12 mouse cellular contexts compared by ENCODE assay signal in the genomic region with DNA sequence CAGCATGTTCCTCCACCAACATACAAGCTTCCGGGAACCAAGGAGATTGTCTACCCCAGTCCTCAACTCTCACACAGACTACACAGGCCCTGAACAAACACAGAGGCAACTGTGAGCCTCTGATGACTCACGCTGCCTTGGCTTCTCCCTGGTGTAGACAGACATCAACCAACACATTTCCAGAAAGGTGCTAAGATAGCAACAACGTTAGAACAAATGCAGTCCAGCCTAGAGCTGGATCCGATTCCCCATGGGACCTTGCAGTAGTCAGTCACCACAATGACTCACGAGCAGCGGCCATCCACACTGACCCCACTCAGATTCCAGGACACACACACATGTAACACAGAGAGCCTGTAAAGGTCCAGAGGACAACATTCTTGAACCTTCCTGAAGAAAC. TPM values are rescaled to one million over a fixed set of nuclear protein-coding genes. Genes with fewer than 3 reads are reported as not detected.
A peak's percentile ranks its signal among the peaks of the same experiment; 100 is the strongest.
DNase-seq lines count a peak whose midpoint lies in the region; ATAC-seq and TF ChIP-seq lines count a peak whose summit lies in the region.
"Had no signal": no experiment of that assay in that cellular context is flagged by ENCODE, and none has a peak within 500 bp of the region (broad histone marks: within the 10 kb centered on the region; RNA-seq: fewer than 3 reads in every experiment).

No protein-coding gene starts in this region.

- no peaks in the 10 kb centered on the region for H3K9me3 ChIP-seq in lung, postnatal 0 days (ENCODE audit: low read length)
- no peaks in the 10 kb centered on the region for H3K9me3 ChIP-seq in heart, postnatal 0 days (replicated peaks; ENCODE audit: control insufficient read depth, low read length)
- H3K9me3 ChIP-seq in stomach, embryonic 15.5 days: no peaks in the 10 kb centered on the region
- H3K9me3 ChIP-seq: liver, embryonic 12.5 days had no signal

- peak; percentile 72 for ATAC-seq in lung, postnatal 0 days
- ATAC-seq in heart, postnatal 0 days (ENCODE audit: insufficient read depth, low read depth): peak; percentile 85
- peak; percentile 64 for ATAC-seq in stomach, embryonic 15.5 days (ENCODE audit: insufficient read depth, low FRiP score, low read depth)
- ATAC-seq: forebrain, embryonic 14.5 days; hindbrain, embryonic 16.5 days; liver, embryonic 12.5 days had no signal

- H3K27me3 ChIP-seq in lung, postnatal 0 days (replicated peaks; ENCODE audit: insufficient read depth, low read length): no peaks in the 10 kb centered on the region
- H3K27me3 ChIP-seq in heart, postnatal 0 days (ENCODE audit: control insufficient read depth, insufficient read depth, low read length): no peaks in the 10 kb centered on the region
- no peaks in the 10 kb centered on the region for H3K27me3 ChIP-seq in stomach, embryonic 15.5 days (replicated peaks)

- intact Hi-C loops in gastrocnemius, adult 2 months (cut with DNase I): no loop called here

- 48% methylated on average over 6 of the region's 6 CpGs for WGBS in lung, postnatal 0 days
- WGBS in lung, adult 2 months: 61% methylated on average over 6 of the region's 6 CpGs
- 13% methylated on average over 6 of the region's 6 CpGs for WGBS in heart, postnatal 0 days
- 66% methylated on average over 6 of the region's 6 CpGs for WGBS in stomach, embryonic 15.5 days

- no peak overlapping the region for H3K4me3 ChIP-seq in lung, postnatal 0 days (ENCODE audit: low read depth, low read length)
- no peak overlapping the region for H3K4me3 ChIP-seq in lung, adult 2 months (replicated peaks; ENCODE audit: extremely low read depth, low read depth, low read length)
- no peak overlapping the region for H3K4me3 ChIP-seq in heart, postnatal 0 days (ENCODE audit: low read depth, low read length)
- H3K4me3 ChIP-seq in stomach, embryonic 15.5 days (replicated peaks): no peak overlapping the region
- H3K4me3 ChIP-seq in gastrocnemius, adult 2 months: no peak overlapping the region
- H3K4me3 ChIP-seq: liver, embryonic 12.5 days had no signal

- no peaks in the 10 kb centered on the region for H3K36me3 ChIP-seq in lung, postnatal 0 days (ENCODE audit: insufficient read depth, low read length)
- no peaks in the 10 kb centered on the region for H3K36me3 ChIP-seq in heart, postnatal 0 days (replicated peaks; ENCODE audit: control insufficient read depth, insufficient read depth, low read length)
- no peaks in the 10 kb centered on the region for H3K36me3 ChIP-seq in stomach, embryonic 15.5 days
- H3K36me3 ChIP-seq: liver, embryonic 12.5 days had no signal

- no peak overlapping the region for H3K27ac ChIP-seq in lung, postnatal 0 days (ENCODE audit: low read length)
- peak overlapping the region; percentile 85 for H3K27ac ChIP-seq in heart, postnatal 0 days (ENCODE audit: low read depth)
- H3K27ac ChIP-seq in stomach, embryonic 15.5 days: 0 out of 2 replicates have a peak overlapping the region, but pooled peaks have one; percentile 5
- no peak overlapping the region for H3K27ac ChIP-seq in gastrocnemius, adult 2 months
- H3K27ac ChIP-seq: liver, embryonic 12.5 days had no signal

- DNase-seq in lung, postnatal 0 days (ENCODE audit: low spot score): peak; percentile 39
- no peak for DNase-seq in lung, adult 2 months
- DNase-seq in heart, adult 11 months: peak; percentile 95
- peak; percentile 83 for DNase-seq in heart, postnatal 0 days (ENCODE audit: low spot score)
- no peak for DNase-seq in spleen, postnatal 10 days (ENCODE audit: low spot score in 2 of 2)
- DNase-seq in gastrocnemius, adult 2 months: no peak
- DNase-seq: layer of hippocampus, adult 9-11 months; thymus, postnatal 14 days had no signal

- TF ChIP-seq EP300 in lung, postnatal 0 days (IDR thresholded peaks at IDR 0.05): no peak
- TF ChIP-seq EP300 in heart, postnatal 0 days (IDR thresholded peaks at IDR 0.05; ENCODE audit: low read depth): peak; percentile 54; the same call in 1 of the 2 replicates

- TF ChIP-seq CTCF in lung, postnatal 0 days (IDR thresholded peaks at IDR 0.05): no peak
- TF ChIP-seq CTCF in lung, adult 2 months (IDR thresholded peaks at IDR 0.05; ENCODE audit: insufficient read depth, low read length): no peak
- TF ChIP-seq CTCF in heart, postnatal 0 days (IDR thresholded peaks at IDR 0.05; ENCODE audit: low read depth): no peak
- no peak for TF ChIP-seq CTCF in gastrocnemius, adult 2 months (IDR thresholded peaks at IDR 0.05)

- no peak overlapping the region for H3K9ac ChIP-seq in lung, postnatal 0 days (replicated peaks; ENCODE audit: low read depth)
- H3K9ac ChIP-seq in heart, postnatal 0 days (replicated peaks; ENCODE audit: low read depth, low read length): 0 out of 2 replicates have a peak overlapping the region, but pooled peaks have one; percentile 1
- H3K9ac ChIP-seq in stomach, embryonic 15.5 days: no peak overlapping the region
- H3K9ac ChIP-seq: liver, embryonic 12.5 days had no signal

- peaks cover 11% of the 10 kb centered on the region; the same call in 1 of the 2 replicates for H3K4me1 ChIP-seq in lung, postnatal 0 days (ENCODE audit: insufficient read depth, low read depth, low read length)
- H3K4me1 ChIP-seq in lung, adult 2 months (ENCODE audit: control insufficient read depth, insufficient read depth, low read length): peaks cover 2% of the 10 kb centered on the region; the same call in 1 of the 2 replicates
- H3K4me1 ChIP-seq in heart, postnatal 0 days (ENCODE audit: control insufficient read depth, insufficient read depth): peaks cover 64% of the 10 kb centered on the region
- peaks cover 13% of the 10 kb centered on the region; the same call in 1 of the 2 replicates for H3K4me1 ChIP-seq in stomach, embryonic 15.5 days

- H3K4me2 ChIP-seq in lung, postnatal 0 days (replicated peaks; ENCODE audit: low read depth, low read length): no peak overlapping the region
- peak overlapping the region; percentile 27 for H3K4me2 ChIP-seq in heart, postnatal 0 days (ENCODE audit: low read depth, low read length)
- H3K4me2 ChIP-seq in stomach, embryonic 15.5 days: no peak overlapping the region
- H3K4me2 ChIP-seq: liver, embryonic 12.5 days had no signal

- no peak for TF ChIP-seq POLR2A in lung, adult 2 months (IDR thresholded peaks at IDR 0.05; ENCODE audit: borderline replicate concordance, extremely low read depth, low read depth, low read length)

RNA-seq across cellular contexts. Expression of gene Magi1, which starts 42.5 kb away (rescaled TPM):
- 10.7 and 12.9 TPM in 2 replicates for polyA plus RNA-seq in lung, postnatal 0 days (2015; fragmentation: Nextera tagmentation; extraction: Ambion mirVana)
- 9.4 and 12.3 TPM in 2 replicates for polyA plus RNA-seq in lung, adult 2 months (2012; rRNA removed)
- 15.3 and 20.4 TPM in 2 replicates for total RNA-seq in heart, postnatal 0 days (2014; rRNA removed; ENCODE audit: low replicate concordance)
- 4.4 and 4.6 TPM in 2 replicates for polyA plus RNA-seq in heart, postnatal 0 days (2015; fragmentation: Nextera tagmentation; extraction: Ambion mirVana)
- polyA plus RNA-seq in stomach, embryonic 15.5 days (2015; fragmentation: Nextera tagmentation; extraction: Ambion mirVana): 9.8 and 10.5 TPM in 2 replicates
- 1 to 10 TPM; 4.2 to 4.5 TPM for total RNA-seq in gastrocnemius, adult 2 months (2021)

Comparison
In these comparisons a context has a peak if more than half of its experiments do, and no peak if none do; other contexts are left out.
1. DNase-seq: peak in lung, postnatal 0 days (single experiment), heart, adult 11 months (single experiment) and heart, postnatal 0 days (single experiment); none in lung, adult 2 months (single experiment), spleen, postnatal 10 days (0 of 2) and gastrocnemius, adult 2 months (single experiment).
2. H3K27ac ChIP-seq: peak in heart, postnatal 0 days (single experiment) and stomach, embryonic 15.5 days (single experiment); none in lung, postnatal 0 days (single experiment) and gastrocnemius, adult 2 months (single experiment).
3. Peak in every context shown above with its lines, with median percentiles within 50 percentile points of each other: ATAC-seq.